Mouse (Mus musculus): Measurements from ENCODE around the gene Fpr-rs4.

- no peak for TF ChIP-seq E2F4 (IDR thresholded peaks at IDR 0.05; ENCODE audit: insufficient read depth)
- TF ChIP-seq MAX (IDR thresholded peaks at IDR 0.05; ENCODE audit: low read depth), result no peak
- no peak for TF ChIP-seq USF1 (IDR thresholded peaks at IDR 0.05; ENCODE audit: low read depth)
- no peak for TF ChIP-seq CEBPB (IDR thresholded peaks at IDR 0.05; ENCODE audit: insufficient read depth, poor library complexity, severe bottlenecking)
- no peak for TF ChIP-seq POLR2A (IDR thresholded peaks at IDR 0.05; ENCODE audit: insufficient read length, low read depth)
- TF ChIP-seq SRF (IDR thresholded peaks at IDR 0.05; ENCODE audit: control insufficient read depth, insufficient read length, low read depth), result no peak
- no peak for TF ChIP-seq TCF12 (IDR thresholded peaks at IDR 0.05; ENCODE audit: insufficient read depth, poor library complexity, severe bottlenecking)
- TF ChIP-seq POLR2AphosphoS2 (IDR thresholded peaks at IDR 0.05; ENCODE audit: insufficient read length, low read depth), result no peak
- TF ChIP-seq MYOG (IDR thresholded peaks at IDR 0.05; ENCODE audit: control insufficient read depth in 1 of 3, insufficient read depth in 1 of 3, insufficient read length in 2 of 3, low read depth in 2 of 3), result no peak
- TF ChIP-seq MYOD1 (IDR thresholded peaks at IDR 0.05; ENCODE audit: control insufficient read depth in 1 of 3, insufficient read length in 2 of 3, low read depth in 2 of 3), result no peak
- no peak for TF ChIP-seq REST (IDR thresholded peaks at IDR 0.05; ENCODE audit: insufficient read depth, insufficient read length)
- no peak for TF ChIP-seq TCF3 (IDR thresholded peaks at IDR 0.05; ENCODE audit: insufficient read length, low read depth)
Observed at GRCm38 (mm10) chr17:18049124-18049523, 27.6 kb downstream of the Fpr-rs4 start, which contains the start of gene Vmn2r124.

Data from myocyte (in vitro differentiated cells).